Mouse (Mus musculus): ENCODE measurements at regions not wholly inside any gene's neighbourhood (a gene's known extent, or its start where the extent isn't known, plus 50 kb on each side); places are given as distances from the start of the nearest gene placed in this dataset.

- TF ChIP-seq USF2 (IDR thresholded peaks at IDR 0.05; ENCODE audit: borderline replicate concordance in 1 of 2, insufficient read depth in 1 of 2, low read depth in 1 of 2, low read length in 2 of 2) (no peak), EP300 (IDR thresholded peaks at IDR 0.05; ENCODE audit: low read depth in 1 of 2, low read length in 2 of 2) (no peak), POLR2AphosphoS5 (IDR thresholded peaks at IDR 0.05; ENCODE audit: borderline replicate concordance, low read depth, low read length) (no peak), SMC3 (IDR thresholded peaks at IDR 0.05; ENCODE audit: low read depth, low read length) (no peak), POLR2A (IDR thresholded peaks at IDR 0.05; ENCODE audit: control insufficient read depth in 1 of 2, insufficient read depth in 1 of 2, low read depth in 1 of 2, low read length in 2 of 2, poor library complexity in 1 of 2) (no peak), ZMIZ1 (IDR thresholded peaks at IDR 0.05; ENCODE audit: low read depth, low read length) (no peak), CTCF (IDR thresholded peaks at IDR 0.05 in 2 of 3, conservative IDR thresholded peaks at IDR 0.05 in 1 of 3; ENCODE audit: control insufficient read depth in 1 of 3, insufficient read depth in 1 of 3, low read depth in 2 of 3, low read length in 3 of 3, poor library complexity in 1 of 3, severe bottlenecking in 1 of 3) (no peak), CHD2 (IDR thresholded peaks at IDR 0.05; ENCODE audit: low read length) (no peak), MXI1 (IDR thresholded peaks at IDR 0.05; ENCODE audit: low read depth, low read length) (no peak), KAT2A (conservative IDR thresholded peaks at IDR 0.05; ENCODE audit: low read depth, low read length) (no peak)
Measured at GRCm38 (mm10) chr1:14576263-14576662, 1516.9 kb downstream of the 4930444P10Rik start.

Data from MEL (cell line).